Mouse (Mus musculus): Measurements from ENCODE around the gene Nt5c. TPM values are rescaled to one million over a fixed set of nuclear protein-coding genes. Genes with fewer than 3 reads are reported as not detected.

Gene Nt5c
- polyA plus RNA-seq (2011; ENCODE audit: insufficient read depth, insufficient read length, low read depth, missing spikeins), result 42.7 and 43.2 TPM in 2 replicates

DNA sequence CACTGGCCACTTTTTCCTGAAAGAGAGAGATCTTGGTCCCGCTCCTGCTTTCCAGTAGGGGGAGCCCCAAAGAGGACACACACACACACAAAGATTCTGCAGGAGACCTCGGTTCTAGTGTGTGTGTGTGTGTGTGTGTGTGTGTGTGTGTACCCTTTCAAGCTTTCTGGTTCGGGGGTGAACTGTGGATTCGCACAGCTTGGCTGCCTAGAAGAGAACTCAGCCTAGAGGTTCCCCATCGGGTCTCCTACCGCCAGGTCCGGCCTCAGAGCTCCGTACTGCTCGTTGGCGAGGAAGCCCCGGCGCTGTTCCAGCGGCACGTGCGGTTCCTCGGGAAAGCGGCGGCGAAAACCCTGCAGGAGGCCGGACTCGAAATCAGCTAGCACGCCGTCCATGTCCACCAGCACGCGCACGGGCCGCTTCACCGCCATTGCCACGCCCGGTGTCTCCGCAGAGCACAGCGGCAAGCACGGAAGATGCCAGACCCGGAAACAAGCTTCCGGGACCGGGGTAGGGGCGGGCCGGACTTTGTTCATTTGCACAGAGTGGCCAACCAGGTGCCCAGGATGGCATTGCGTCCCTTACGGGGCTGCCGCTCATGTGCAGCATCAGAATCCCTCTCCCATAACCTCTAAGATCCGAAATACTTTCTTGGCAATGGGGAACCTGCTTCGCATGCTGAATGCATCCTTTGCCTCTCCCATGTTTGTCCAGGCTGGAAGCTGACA is at the start of gene Nt5c:
Gene Nt5c, minus strand, starts transcription at position 507 of the 728 bp plus-strand sequence.
- no peak within 1 kb of the TSS for H3K27ac ChIP-seq (ENCODE audit: insufficient read depth, low read length)
- H3K4me1 ChIP-seq (ENCODE audit: control insufficient read depth, insufficient read depth, low read length), result no peaks in the 10 kb centered on the region
- TF ChIP-seq CTCF (IDR thresholded peaks at IDR 0.05; ENCODE audit: low read depth, low read length), result peak; percentile 40
- TF ChIP-seq POLR2A (IDR thresholded peaks at IDR 0.05; ENCODE audit: insufficient read depth, low read length), result no peak
- 0 out of 2 replicates have a peak, but pooled peaks have one; percentile 25 for TF ChIP-seq EP300 (IDR thresholded peaks at IDR 0.05; ENCODE audit: insufficient read depth, low read depth, low read length)
- H3K27me3 ChIP-seq (ENCODE audit: control insufficient read depth, insufficient read depth, low read length, poor library complexity, severe bottlenecking), result no peaks in the 10 kb centered on the region
- H3K9ac ChIP-seq (ENCODE audit: low read depth, poor library complexity, severe bottlenecking), result peak within 1 kb of the TSS; percentile 73
- H3K36me3 ChIP-seq (ENCODE audit: control insufficient read depth, insufficient read depth, low read length, poor library complexity, severe bottlenecking), result no peaks in the 10 kb centered on the region
- peak within 1 kb of the TSS; percentile 76 for H3K4me3 ChIP-seq (ENCODE audit: low read depth, low read length)
- H3K9me3 ChIP-seq (replicated peaks; ENCODE audit: control insufficient read depth, insufficient read depth, low read length, poor library complexity, severe bottlenecking), result no peaks in the 10 kb centered on the region

DNA sequence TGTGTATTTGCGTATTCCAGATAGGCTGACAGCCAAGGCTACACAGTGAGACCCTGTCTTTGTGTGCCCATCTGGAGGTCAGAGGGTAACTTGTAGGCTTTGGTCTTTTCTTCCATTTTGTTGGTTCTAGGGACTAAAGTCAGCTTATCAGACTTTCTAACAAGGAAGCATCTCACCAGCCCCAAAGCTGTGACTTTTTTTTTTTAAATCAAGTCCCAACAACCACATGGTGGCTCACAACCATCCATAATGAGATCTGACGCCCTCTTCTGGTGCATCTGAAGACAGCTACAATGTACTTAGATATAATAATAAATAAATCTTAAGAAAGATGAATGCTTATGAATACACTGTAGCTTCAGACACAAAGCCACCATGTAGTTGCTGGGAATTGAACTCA is 46.4 kb upstream of the Nt5c start:
- TF ChIP-seq POLR2A (IDR thresholded peaks at IDR 0.05; ENCODE audit: insufficient read depth, low read length) (no peak), EP300 (IDR thresholded peaks at IDR 0.05; ENCODE audit: insufficient read depth, low read depth, low read length) (no peak), CTCF (IDR thresholded peaks at IDR 0.05; ENCODE audit: low read depth, low read length) (no peak)
- H3K4me3 ChIP-seq (ENCODE audit: low read depth, low read length), result no peak overlapping the region
- peaks cover 16% of the 10 kb centered on the region for H3K36me3 ChIP-seq (ENCODE audit: control insufficient read depth, insufficient read depth, low read length, poor library complexity, severe bottlenecking)
- peak overlapping the region; percentile 50; the same call in 1 of the 2 replicates for H3K27ac ChIP-seq (ENCODE audit: insufficient read depth, low read length)
- no peak overlapping the region for H3K9ac ChIP-seq (ENCODE audit: low read depth, poor library complexity, severe bottlenecking)
- H3K4me1 ChIP-seq (ENCODE audit: control insufficient read depth, insufficient read depth, low read length), result peaks cover 1% of the 10 kb centered on the region
- H3K9me3 ChIP-seq (replicated peaks; ENCODE audit: control insufficient read depth, insufficient read depth, low read length, poor library complexity, severe bottlenecking), result no peaks in the 10 kb centered on the region
- no peaks in the 10 kb centered on the region for H3K27me3 ChIP-seq (ENCODE audit: control insufficient read depth, insufficient read depth, low read length, poor library complexity, severe bottlenecking)

- H3K9me3 ChIP-seq (replicated peaks; ENCODE audit: control insufficient read depth, insufficient read depth, low read length, poor library complexity, severe bottlenecking), result no peaks in the 10 kb centered on the region
- TF ChIP-seq POLR2A (IDR thresholded peaks at IDR 0.05; ENCODE audit: insufficient read depth, low read length) (no peak), EP300 (IDR thresholded peaks at IDR 0.05; ENCODE audit: insufficient read depth, low read depth, low read length) (no peak), CTCF (IDR thresholded peaks at IDR 0.05; ENCODE audit: low read depth, low read length) (no peak)
- peak overlapping the region; percentile 97 for H3K27ac ChIP-seq (ENCODE audit: insufficient read depth, low read length)
- H3K9ac ChIP-seq (ENCODE audit: low read depth, poor library complexity, severe bottlenecking), result peak overlapping the region; percentile 78
- H3K4me1 ChIP-seq (ENCODE audit: control insufficient read depth, insufficient read depth, low read length), result peaks cover 1% of the 10 kb centered on the region
- no peaks in the 10 kb centered on the region for H3K27me3 ChIP-seq (ENCODE audit: control insufficient read depth, insufficient read depth, low read length, poor library complexity, severe bottlenecking)
- H3K4me3 ChIP-seq (ENCODE audit: low read depth, low read length), result peak overlapping the region; percentile 80
- peaks cover 27% of the 10 kb centered on the region for H3K36me3 ChIP-seq (ENCODE audit: control insufficient read depth, insufficient read depth, low read length, poor library complexity, severe bottlenecking)
These were observed 45.4 kb upstream of the Nt5c start for GRCm38 (mm10) chr11:115536856-115537568.

DNA sequence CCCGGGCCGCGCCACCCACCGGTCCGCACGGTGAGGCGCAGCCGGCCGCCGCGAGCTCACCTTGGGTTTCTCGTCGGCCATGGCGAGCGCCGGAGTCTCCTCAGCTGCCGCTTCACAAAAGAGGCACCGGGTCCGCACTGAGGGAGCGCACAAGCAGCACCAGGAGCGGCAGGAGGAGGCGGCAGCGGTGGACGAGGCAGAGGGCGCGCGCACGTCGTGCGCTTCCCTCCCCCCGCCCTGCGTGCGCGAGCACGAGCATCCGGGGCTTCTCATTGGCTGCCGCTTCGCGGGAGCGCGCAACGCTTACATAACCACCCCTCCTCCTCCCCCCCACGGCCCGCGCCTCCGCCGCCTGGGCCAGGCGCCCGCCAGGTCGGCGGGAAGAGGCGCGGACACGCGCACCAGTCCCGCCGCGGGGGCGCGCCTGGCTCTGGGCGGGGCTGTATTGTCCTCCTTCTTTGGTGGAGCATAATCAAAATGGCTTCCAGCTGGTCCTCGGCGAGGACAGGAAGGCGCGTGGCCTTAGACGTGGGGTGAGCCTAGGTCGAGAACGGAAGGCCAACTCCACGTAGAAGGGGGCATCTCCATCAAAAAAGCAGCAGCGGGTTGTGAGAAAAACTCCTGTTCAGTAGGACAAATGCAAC is 44.5 kb upstream of the Nt5c start, which contains the start of gene Sumo2:
Gene Sumo2, minus strand, starts transcription at position 239 of the 644 bp plus-strand sequence.
- Histone ChIP-seq H3K27ac (ENCODE audit: insufficient read depth, low read length) (peak within 1 kb of the TSS; percentile 97), H3K4me1 (ENCODE audit: control insufficient read depth, insufficient read depth, low read length) (peaks cover 1% of the 10 kb centered on the region), H3K27me3 (ENCODE audit: control insufficient read depth, insufficient read depth, low read length, poor library complexity, severe bottlenecking) (no peaks in the 10 kb centered on the region), H3K4me3 (ENCODE audit: low read depth, low read length) (peak within 1 kb of the TSS; percentile 90), H3K9me3 (replicated peaks; ENCODE audit: control insufficient read depth, insufficient read depth, low read length, poor library complexity, severe bottlenecking) (no peaks in the 10 kb centered on the region), H3K36me3 (ENCODE audit: control insufficient read depth, insufficient read depth, low read length, poor library complexity, severe bottlenecking) (peaks cover 35% of the 10 kb centered on the region), H3K9ac (ENCODE audit: low read depth, poor library complexity, severe bottlenecking) (peak within 1 kb of the TSS; percentile 99)
- TF ChIP-seq CTCF (IDR thresholded peaks at IDR 0.05; ENCODE audit: low read depth, low read length) (no peak), EP300 (IDR thresholded peaks at IDR 0.05; ENCODE audit: insufficient read depth, low read depth, low read length) (0 out of 2 replicates have a peak, but pooled peaks have one; percentile 36), POLR2A (IDR thresholded peaks at IDR 0.05; ENCODE audit: insufficient read depth, low read length) (peak; percentile 27)

DNA sequence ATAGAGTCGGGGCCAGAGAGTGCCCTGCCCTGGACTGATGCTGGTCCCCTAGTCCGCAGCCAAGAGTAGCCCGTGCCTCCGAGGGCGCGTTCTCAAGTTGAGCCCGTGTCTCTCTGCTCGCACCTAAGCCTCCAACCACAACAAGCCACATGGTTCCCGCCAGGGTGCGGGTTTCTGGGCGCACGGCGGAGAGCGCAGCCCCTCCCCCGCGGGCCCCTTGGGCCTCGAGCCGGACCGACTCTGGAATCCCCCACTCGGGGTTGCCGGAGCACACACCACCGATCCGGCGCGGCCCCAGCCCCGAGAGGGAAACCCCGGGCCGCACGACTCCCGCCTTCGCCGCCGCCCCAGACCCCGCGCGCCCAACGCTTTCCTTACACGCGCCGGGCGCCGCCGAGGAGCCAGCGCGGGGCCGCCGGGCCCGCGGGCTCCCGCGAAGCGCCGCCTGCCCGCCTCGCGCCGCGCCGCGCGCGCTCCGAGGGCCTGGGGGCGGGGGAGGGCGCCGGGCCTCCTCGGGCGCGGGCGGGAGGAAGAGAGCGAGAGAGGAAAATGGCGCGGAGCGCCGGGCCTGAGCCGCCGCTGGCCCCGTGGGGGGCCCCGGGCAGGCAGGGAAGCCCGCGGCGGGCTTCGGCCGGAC is 43.9 kb upstream of the Nt5c start:
- peaks cover 39% of the 10 kb centered on the region for H3K36me3 ChIP-seq (ENCODE audit: control insufficient read depth, insufficient read depth, low read length, poor library complexity, severe bottlenecking)
- TF ChIP-seq CTCF (IDR thresholded peaks at IDR 0.05; ENCODE audit: low read depth, low read length) (no peak), POLR2A (IDR thresholded peaks at IDR 0.05; ENCODE audit: insufficient read depth, low read length) (no peak), EP300 (IDR thresholded peaks at IDR 0.05; ENCODE audit: insufficient read depth, low read depth, low read length) (no peak)
- peaks cover 1% of the 10 kb centered on the region for H3K4me1 ChIP-seq (ENCODE audit: control insufficient read depth, insufficient read depth, low read length)
- no peaks in the 10 kb centered on the region for H3K9me3 ChIP-seq (replicated peaks; ENCODE audit: control insufficient read depth, insufficient read depth, low read length, poor library complexity, severe bottlenecking)
- peak overlapping the region; percentile 99 for H3K9ac ChIP-seq (ENCODE audit: low read depth, poor library complexity, severe bottlenecking)
- H3K27me3 ChIP-seq (ENCODE audit: control insufficient read depth, insufficient read depth, low read length, poor library complexity, severe bottlenecking), result no peaks in the 10 kb centered on the region
- peak overlapping the region; percentile 90 for H3K4me3 ChIP-seq (ENCODE audit: low read depth, low read length)
- peak overlapping the region; percentile 60 for H3K27ac ChIP-seq (ENCODE audit: insufficient read depth, low read length)

All from ES-Bruce4 (cell line).